Mouse (Mus musculus) ovary, postnatal 14 days (tissue): Measurements from ENCODE around the gene Plce1.

Source experiments
- DNase-seq: peaks from one replicate; pipeline ENCODE4 v3.0.0; 2022; ENCODE audit warnings: low spot score

The Plce1 gene

DNA sequence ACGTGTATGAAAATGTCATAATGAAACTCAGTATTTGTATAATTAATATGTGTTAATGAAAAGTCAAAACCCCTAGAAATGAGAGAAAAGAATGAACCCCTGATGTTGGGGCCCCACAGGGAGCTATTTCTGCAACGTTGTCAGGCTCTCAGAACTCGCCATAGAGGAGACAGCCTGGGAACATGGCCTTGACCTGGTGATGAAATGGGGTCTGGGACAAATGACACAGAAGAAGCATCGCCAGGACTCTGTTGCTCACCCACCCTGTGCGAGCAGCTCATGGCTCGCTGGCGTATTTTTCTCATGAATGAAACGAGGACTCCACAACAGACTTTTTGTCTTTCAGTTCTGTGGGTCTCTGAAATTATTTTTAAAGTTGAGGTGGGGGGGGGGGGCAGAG lies 109.0 kb downstream of the Plce1 start:
- no peak for DNase-seq

DNA sequence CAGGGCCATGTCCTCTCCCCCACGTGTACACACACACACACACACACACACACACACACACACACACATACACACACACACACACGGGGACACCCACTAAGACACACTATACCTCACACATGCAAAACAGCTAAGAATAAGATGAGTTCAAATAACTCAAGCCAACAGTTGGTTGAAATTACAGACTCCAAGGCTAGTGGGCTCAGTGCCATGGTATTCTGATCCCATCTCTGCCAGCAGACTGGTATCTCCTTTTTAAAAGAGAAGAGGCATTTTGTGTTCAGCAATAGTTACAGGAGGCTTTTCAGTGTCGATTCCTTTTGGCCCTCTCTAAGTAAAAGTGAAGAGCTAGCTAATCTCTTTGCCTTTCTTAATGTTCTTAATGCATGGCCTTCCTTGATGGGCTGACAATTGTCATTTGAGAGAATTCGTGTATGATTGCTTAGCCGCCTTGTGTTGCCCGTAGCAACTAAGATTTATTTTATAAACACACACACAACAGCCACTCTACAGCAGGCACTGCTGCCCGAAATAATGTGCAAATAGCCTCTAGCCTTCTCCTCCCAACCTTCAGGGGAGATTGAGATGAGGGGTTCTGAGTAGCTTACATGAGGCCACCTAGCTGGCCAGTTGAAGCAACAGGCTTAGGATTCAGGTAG lies 111.8 kb downstream of the Plce1 start:
- no peak for DNase-seq

DNA sequence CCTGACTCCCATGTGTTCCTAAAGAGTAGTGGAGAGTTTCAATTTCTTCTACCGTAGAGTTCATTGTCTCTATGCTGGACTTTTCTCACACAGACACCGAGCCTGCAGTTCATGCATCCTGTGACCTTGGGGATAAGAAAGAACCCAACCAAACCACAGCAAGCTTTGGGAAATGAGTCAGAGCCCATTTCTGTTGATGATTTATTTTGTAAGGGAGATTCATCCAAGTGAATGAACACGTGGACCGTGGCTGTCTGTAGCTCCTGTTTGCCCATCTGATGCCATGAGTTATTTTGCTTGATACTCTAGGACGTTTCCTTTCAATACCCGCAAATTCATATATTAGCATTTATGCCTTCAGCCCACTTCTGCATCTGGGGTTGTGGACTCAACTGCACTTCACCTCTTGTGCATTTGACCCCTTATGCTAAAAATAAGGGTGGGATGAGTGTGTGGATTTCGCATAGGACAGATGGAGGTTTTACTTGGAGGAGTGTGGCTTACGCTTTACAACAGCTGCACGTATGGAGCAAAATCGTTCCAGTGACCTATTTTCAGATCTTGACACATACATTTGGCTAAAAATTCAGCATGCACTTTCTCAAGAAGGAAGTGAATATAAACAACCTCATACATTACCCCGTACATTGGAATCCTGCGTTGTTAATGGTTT lies 112.5 kb downstream of the Plce1 start:
- DNase-seq: no peak

DNA sequence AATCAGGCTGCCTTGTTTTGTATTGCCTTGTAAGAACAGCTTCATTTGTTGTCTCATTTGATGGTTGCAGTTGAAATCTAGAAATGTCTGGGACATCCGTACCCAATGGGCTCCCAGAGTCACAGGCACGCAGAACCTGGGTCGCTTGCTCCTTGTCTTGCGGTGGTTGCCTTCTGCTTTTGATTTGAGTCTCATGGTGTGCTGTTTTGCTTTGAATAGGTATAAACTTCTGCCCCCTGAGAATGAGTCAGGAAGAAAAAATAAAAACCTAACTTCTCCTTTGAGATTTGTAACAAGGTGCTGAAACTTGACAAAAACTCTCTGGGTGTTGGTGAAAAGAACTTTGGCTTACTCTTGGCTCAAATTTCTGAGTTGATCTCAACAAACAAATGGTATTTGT lies 115.2 kb downstream of the Plce1 start:
- no peak for DNase-seq

DNA sequence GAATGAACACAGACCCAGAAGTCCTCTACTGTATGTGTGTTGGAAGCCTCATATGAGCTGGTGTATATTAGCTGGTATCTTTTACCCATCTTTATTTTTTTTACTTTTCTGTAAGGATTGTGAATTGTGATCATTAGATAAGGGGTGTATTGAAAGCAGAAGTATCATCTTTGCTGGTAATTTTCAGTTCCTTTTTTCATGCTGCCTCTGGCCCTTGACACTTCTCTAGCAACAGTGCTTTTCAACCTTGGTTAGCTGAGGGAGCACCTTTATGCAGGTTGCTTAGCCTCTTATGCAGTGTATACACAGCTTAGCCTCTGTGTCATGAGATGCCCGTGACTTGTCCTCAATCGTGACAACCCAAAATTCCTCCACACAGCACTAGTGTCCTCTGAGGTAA lies 116.5 kb downstream of the Plce1 start:
- DNase-seq: no peak

DNA sequence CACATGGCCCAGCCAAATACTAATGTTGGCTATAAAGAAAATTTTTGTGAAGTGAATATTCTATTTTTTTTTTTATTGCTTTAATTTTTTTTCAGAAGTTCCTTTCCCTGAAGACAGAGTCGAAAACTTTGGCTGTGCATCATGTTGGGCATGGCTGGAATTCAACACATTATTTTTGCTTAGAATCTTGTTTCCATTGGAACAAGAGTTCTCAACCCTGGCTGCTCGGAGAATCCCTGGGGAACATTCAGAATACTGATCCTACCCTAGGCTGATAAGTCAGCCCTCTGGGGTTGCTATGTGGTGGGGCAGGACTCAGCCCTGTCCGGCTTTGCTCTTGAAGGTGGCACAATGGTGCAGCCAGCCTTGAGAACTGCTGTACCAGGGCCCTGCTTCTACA lies 118.1 kb downstream of the Plce1 start:
- no peak for DNase-seq

DNA sequence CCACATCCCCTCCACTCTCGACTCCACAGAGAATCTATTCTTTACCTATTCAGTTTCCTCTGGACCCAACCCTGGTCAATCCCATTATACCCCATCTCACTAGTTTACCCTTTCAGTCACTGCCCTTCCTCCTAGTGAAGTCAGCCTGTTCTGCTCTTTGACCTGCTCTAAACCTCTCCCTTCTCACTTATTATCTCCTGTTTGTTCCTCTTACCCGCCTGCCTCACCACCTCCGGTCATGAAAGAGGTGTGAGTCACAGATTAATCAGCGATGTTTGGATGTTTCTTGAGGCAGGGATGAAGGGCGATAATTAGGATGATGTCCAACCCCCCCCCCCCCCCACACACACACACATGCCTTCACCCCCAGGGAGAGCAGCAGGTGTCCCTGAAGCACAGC lies 120.2 kb downstream of the Plce1 start:
- DNase-seq: no peak

DNA sequence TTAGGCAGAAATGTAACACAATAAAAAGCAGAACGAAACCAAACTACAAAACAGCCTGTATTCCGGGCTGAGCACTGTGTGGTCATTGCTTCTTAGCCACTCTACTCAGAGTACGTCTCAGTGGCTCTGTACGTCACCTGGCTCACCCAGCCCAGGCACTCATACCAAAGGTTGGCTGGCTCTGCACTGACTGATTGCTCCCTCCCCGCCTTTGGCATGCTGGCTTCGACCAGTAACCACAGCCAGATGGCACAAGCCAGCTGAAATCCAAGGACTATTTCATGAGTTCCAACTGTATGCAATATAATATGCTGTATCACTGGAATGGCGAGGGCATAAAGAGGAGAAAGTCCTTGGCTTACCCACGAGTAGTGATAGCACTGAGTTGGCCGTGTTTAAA lies 121.9 kb downstream of the Plce1 start:
- DNase-seq: no peak

DNA sequence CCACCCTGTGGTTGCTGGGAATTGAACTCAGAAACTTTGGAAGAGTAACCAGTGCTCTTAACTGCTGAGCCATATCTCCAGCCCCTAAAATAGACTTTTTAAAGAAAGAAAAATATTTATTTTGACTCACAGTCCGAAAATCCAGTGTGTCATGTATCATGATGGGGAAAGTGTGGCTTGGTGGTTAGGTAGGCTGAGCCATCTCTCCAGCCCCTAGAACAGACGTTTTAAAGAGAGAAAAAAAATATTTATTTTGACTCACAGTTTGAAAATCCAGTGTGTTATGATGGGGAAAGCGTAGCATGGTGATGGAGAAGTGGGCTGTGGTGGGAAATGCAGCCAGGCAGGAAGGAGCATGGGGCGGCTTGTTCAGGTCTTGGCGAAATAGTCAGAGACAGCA lies 126.3 kb downstream of the Plce1 start:
- DNase-seq: no peak

DNA sequence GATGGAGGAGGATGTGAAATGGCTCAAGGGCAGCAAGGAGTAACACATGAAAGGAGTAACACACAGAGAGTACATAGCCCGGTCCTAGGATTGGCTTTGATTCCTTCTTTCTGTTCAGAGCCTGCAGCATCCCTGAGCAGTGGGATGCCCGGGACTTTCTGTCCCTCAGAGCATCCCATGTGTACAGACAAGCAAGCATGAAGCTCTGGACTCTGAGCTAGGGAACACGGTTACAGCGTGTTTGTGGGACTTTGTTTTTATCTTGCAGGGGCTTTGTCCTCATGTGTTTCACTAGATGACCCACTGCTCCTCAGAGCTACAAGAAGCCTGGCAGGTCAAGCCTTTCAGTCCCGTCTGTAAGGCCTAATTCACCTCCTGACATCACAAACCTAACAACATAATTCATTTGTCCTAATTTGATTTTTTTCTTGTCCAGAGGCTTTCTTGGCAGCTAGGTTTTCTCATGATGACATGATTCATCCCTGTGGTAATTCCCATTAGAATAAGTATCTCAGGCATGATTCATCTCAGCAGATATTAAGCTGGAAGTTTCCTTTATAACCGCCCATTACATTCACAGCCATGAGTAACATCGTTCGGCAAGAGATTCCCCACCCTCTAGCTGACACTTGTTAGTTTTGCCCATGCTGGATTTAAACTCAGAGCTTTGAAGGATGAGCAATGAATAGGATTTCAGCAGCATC lies 128.2 kb downstream of the Plce1 start:
- no peak for DNase-seq

DNA sequence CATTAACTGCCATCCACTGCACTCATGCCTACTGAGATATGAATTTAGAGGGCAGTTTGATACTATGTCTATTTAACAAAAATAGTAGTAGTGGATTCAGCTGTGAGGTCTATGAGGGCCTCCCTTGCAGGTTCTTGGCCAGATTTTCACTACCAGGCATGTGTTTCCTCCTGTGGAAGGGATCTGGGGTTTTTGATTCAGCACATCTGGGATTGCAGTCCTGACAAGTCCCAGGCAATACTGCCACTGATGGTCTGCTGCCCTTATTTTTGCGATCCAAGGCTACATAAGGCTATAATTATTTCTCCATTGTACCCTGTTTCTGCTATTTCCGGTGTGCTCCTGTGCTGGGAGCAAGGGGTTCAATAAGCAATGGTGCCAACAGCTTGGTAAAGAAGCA lies 129.4 kb downstream of the Plce1 start:
- no peak for DNase-seq

DNA sequence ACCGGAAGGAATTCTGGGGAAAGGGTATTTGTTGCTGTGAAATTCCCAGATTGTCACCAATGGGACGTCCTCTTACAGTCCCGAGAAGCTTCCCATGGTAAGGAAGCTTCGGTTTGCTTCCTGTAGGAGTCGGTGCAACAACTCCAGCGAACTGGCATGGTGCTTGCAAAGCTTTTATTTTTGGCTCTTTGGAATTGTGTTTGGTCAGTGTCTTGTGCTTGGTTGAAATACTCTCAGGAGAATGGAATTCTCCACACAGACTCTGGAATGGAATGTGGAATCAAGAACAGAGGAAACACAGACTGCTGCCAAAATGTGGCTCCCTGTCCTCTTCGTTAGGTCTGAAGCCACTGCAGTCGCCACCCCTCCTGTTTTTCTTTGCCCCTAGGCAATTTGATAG lies 129.9 kb downstream of the Plce1 start:
- DNase-seq: no peak

DNA sequence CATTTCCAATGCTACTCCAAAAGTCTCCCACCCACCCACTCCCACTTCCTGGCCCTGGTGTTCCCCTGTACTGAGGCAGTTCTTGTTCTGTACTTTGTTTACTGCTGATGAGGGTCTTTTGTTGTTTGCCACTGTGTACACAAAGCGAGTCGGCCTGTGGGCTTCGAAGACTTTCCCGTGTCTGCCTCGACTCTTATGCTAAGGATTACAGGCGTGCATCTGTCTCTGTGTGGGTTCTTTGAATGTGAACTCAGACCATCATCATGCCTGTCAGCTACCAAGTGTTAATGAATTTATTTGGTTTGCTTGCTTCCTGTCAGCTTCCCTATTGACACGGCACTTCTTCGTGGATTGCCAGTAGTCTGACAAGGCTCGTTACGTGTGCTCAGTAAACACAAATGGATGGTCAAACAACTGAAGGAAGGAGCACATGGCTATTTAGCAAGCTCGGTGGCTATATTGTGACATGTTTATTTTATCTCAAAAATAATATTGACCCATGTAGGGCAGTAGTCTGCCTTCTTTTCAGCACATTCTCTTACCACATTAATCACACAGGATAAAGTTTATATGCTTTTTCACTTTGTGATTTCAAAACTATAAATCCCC lies 133.3 kb downstream of the Plce1 start:
- no peak for DNase-seq

DNA sequence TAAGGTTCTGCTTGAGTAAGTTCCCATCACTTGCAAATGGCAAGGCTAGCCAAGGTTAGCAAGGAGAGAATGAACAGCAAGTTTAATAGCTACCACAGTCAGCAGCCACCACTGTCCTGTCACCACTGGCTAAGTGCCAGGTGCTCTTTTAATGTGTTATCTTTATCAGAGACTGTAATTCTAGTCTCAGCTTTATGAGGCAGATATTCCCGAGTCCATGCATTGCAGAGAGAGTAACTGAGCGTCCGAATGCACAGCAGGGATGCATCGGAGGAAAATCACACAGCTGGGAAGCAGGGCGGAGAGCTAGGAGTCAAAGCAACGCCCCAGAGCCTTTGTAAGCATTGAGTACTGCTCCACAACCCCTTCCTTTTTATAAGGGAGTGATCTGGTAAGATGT lies 134.4 kb downstream of the Plce1 start:
- no peak for DNase-seq

DNA sequence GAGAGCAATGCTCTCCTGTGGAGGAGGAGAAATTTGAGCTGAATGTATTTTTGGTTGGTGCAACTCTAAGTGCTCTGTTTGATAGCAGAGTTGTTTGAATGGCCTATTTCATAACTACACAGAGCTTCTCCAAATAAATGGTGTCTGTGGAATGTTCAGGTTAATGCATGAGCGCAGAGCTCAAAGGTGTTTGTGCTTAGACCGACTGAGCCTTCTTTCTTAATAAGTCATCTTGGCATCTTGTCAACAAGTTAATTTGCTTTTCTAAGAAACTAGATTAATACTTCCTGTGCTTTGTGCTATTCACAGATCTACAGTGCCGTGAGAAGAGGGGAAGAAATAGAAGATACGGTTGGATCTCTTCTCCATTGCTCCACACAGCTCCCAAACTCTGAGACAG lies 139.2 kb downstream of the Plce1 start:
- DNase-seq: no peak

DNA sequence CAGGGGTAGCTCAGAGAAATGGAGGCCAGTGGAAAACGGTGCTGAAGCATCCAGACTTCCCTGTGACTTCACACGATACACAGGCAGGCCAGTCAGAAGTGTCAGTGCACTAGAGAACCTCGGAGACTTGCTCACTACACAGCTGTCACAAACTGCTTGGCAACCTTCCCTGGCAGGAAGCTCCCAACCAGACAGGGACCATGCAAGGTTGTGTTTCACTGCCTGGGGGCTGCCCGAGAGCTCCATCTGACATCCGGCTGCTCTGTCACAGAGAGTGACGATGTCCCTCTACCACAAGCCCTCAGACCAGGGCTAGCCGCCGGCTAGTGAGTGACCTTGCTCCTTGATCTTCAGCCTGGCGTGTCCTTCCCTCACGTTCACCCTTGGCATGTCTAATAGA lies 140.6 kb downstream of the Plce1 start:
- DNase-seq: no peak

DNA sequence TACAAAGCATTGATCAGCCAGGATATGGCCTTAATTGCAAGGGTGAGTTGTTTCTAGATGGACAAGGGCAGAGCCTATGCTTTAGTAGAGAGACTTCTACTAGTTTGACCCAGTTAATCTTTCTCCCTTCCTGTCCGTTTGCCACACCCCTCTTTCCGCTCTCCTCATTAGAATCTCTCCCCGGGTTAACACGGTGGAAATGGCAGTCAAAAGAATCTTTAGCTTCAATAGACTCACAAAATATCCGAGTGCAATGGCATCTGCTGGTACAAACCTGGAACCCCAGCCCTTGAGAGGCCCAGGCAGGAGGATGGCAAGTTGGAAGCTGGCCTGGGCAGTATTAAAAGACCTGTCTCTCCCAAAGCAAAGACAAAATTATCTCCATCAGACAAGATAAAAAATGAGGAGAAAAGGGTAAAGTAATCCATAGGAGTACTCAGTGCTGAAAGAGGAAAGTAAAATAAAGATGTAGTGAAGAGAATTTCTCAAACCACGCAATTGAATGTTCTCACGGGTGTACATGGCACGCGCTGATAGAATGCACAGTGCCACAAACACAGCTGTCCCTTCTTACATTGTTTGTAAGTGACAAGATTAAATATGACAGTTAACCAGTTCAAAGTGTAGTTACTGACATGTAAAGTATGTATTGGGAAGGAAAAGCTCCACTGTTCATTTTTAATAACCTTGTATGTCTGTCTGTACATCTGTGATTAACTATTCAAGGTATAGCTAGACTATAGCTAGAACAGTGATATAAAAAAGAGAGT lies 145.5 kb downstream of the Plce1 start:
- no peak for DNase-seq

DNA sequence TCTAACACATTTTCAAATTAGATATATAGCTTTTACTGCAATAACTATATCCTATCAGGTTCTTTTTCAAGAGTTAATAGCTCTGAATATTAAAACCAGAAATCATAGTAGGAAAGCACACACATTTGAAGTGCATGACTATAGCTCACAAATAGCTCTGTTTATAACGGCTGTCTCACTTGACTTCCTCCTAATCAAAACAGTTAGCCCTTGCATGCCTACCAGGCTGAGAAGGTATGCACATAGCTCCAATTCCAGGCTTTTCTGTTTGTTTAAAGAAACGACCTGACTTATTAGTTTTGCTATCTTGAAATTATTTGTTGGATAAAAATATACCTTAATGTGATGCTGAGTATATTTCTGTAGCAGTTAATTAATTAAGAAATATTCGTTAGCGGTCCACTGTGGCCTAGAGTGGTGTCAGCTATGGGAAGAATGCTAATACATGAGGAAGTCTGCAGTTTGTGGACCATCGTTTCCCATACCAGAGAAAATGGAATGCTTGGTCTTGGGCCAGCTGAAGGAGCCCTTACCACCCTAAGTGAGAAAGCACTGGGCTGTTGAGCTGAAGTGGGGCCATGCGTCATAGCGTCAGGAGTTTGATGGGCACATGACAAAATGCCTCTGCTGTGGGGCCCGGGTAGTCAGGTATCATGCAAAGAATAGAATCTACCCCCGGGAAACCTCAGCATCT lies 146.3 kb downstream of the Plce1 start:
- no peak for DNase-seq

DNA sequence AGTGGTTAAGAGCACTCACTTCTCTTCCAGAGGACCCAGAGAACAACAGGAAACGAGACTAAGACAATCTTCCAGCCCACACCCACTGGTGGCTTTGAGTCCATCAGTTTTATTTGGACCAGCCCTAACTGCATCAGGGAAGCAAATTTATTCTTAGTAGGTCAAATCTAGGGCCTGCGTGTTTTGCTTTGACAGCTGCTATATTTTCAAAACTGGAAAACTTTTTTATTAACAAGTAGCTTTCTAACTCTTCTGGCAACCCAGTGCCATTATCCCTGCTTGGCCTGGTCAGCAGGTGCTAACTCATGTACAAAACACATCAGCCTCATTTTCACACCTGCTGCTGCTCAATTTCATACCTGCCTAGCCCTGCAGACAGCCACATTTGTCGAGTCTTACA lies 151.3 kb downstream of the Plce1 start:
- no peak for DNase-seq

DNA sequence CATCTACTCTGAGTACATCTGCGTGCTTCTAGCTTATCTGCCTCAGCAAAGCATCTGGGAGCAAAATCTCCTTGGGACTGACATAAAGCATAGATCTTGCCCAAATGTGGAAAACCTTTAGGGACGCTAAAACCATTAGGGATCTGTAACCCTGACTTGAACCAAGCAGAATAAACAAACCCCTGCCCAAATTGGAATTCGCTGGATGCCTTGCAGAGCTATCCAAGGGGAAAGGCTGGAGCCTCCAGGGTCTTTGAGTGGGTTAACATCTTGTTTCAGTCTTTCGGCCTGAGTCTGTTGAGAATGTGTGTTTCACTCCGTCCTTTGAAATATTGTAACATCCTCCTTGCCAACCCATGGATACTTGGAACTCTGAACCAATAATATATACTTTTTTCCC lies 152.4 kb downstream of the Plce1 start:
- no peak for DNase-seq

DNA sequence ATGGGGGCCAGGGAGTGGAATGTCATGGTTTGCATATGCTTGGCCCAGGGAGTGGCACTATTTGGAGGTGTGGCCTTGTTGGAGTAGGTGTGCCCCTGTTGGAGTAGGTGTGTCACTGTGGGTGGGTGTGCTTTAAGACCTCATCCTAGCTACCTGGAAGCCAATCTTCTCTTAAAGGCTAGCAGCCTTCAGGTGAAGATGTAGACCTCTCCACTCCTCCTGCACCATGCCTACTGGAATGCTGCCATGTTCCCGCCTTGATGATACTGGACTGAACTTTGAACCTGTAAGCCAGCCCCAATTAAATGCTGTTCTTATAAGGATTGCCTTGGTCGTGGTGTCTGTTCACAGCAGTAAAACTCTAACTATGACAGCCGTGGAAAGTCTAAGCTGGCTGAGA lies 158.1 kb downstream of the Plce1 start:
- no peak for DNase-seq

DNA sequence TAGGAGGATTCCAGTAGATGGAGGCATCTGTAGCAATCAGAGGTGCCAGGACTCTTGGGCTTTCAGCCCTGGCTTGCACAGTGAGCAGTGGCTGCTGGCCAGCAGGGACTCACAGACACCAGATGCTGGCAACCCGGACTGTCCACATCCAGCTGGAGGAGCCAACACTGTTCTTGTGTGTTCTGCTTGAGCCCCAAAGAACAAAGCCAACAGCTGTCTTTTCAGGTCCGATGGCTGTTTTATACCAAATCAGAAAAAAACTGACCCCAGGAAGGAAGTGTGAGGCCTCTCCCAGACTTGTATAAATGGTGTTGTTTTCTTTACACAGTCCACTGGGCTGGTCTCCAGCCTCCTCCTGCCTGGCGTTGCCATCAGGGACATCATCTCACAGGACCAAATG lies 158.9 kb downstream of the Plce1 start:
- peak; percentile 7 for DNase-seq
